Mouse (Mus musculus) bone marrow macrophage, adult 2 months (primary cell): Measurements from ENCODE around the gene Tnip3.

Source experiments
- CTCF ChIP-seq: IDR thresholded peaks from 2 replicates; pipeline ENCODE4 v1.5.1; 2012; ENCODE audit warnings: low read depth, mild to moderate bottlenecking, low read length, moderate library complexity
- POLR2A ChIP-seq: IDR thresholded peaks from 2 replicates; pipeline ENCODE4 v1.6.1; 2012; ENCODE audit warnings: mild to moderate bottlenecking, low read depth, low read length, borderline replicate concordance

- TF ChIP-seq CTCF (no peak), POLR2A (no peak)
Observed at GRCm38 (mm10) chr6:65621260-65621659, 96.1 kb downstream of the Tnip3 start.
